Mouse (Mus musculus): ENCODE results near the gene Slc5a4b.

Gene Slc5a4b

DNA sequence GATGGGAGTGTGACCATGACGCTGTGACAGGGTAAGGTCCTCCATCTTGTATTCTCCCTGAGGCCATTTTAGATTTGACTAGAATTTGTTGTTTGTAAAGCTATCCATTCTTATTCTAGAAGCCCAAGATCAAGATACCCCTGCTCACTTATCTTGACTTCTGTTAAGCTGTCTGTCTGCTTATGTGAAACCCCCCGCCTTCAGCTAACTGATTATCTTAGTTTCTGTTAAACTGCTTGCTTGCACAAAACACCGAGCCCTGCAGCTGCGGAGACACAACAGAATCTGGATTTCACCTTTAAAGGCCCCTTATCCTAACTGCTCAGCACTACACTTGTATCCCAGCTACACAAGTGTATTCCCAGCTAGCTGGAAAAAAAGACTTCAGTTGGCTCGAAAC lies 73.8 kb downstream of the Slc5a4b start:
- no peak for DNase-seq (ENCODE audit: low spot score in 2 of 2)

DNA sequence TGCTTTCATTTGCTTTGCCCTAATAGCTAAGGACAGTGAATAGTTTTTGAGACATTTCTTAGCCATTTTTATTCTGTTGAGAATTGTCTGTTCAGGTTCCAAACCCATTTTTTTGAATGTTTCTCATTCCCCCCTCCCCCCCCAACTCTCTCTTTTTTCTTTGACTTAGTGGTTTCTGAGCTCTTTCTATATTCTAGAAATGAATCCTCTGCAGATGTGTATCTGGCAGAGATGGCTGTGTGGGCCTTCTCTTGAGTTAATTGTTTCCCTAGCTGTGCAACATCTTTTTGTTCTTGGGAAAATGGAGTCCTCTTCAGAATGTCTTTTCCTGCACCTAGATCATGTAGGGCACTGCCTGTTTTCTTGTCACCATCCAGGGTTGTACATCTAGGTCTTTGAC lies 75.5 kb downstream of the Slc5a4b start:
- no peak for DNase-seq (ENCODE audit: low spot score in 2 of 2)

DNA sequence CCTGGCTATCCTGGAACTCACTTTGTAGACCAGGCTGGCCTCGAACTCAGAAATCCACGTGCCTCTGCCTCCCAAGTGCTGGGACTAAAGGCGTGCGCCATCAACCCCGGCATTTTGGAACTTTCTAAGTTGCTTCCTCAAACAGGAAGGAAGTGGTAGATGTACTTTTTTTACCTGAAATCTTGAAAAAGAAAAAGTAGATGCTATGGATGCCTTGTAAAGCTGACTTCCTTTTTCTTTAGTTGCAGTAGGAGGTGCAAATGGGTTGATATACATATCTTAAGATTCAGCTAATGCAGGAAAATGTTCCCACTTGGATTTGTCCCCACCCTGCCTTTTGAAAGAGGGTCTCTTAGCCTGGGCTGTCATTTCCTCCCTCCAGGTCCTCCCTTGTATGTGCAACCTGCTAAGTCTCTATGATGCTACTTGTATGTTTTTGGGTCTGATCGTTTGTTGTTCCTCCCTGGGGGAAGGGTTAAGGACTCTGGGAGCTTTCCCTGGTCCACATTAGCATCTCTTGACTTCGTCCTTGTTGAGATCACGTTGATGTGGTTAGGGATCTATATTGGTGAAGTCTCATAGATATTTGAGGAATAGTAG lies 76.7 kb downstream of the Slc5a4b start:
- no peak for DNase-seq (ENCODE audit: low spot score in 2 of 2)

DNA sequence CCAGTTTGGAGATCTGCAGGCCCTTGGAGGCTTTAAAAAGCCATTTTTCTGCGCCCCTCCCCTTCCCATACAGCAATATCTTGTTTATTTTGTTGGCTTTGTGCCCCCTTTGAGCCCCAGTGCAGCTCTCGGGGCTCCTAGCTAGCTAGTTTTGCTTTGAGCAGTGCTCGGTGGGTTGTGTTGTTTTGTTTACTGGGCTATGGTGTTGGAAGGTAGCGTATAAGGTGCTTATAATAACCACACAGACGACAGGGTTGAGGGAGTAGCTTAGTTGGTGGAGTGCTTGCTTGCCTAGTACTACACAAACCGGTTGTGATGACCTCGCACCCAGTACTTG lies 77.7 kb downstream of the Slc5a4b start:
- DNase-seq (ENCODE audit: low spot score in 2 of 2): no peak

DNA sequence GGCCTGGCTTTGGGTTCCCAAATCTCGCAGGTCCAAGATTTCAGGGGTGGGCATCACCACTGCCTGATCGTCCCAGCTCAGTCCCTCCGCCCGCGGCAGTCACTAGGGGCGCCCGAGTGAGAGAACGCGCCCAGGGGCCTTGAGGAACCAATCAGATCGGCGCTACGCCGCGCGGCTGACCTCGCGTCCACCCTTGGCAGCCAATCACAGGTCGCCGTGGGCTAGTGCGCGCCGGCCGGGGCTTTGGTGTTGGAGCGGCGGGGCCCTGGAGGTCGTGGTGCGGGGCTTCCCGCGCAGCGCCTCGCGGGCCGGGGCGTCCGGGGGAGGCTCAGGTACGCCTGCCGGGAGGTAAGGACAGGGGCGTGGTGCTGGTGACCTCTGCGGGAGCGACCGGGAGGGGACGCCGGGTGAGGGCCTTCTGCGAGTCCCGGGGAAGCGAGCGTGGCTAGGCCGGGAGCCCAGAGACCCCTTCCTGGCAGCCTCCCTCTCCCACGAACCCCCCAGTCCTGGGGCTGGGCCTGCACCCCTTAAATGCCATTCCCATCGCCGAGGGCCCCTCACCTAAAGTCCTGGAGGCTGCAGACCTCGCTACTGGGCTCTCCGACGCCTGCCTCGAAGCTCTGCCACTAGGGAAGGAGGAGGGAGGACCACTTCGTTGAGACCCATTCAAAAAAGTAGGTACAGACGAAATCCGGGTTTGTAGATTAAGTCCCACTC lies 78.2 kb downstream of the Slc5a4b start, which contains the start of gene Zfp280b:
TSS of gene Zfp280b (plus strand) at position 249 of the 717 bp plus-strand sequence.
- peak; percentile 94 to 97 for DNase-seq (ENCODE audit: low spot score in 2 of 2)

DNA sequence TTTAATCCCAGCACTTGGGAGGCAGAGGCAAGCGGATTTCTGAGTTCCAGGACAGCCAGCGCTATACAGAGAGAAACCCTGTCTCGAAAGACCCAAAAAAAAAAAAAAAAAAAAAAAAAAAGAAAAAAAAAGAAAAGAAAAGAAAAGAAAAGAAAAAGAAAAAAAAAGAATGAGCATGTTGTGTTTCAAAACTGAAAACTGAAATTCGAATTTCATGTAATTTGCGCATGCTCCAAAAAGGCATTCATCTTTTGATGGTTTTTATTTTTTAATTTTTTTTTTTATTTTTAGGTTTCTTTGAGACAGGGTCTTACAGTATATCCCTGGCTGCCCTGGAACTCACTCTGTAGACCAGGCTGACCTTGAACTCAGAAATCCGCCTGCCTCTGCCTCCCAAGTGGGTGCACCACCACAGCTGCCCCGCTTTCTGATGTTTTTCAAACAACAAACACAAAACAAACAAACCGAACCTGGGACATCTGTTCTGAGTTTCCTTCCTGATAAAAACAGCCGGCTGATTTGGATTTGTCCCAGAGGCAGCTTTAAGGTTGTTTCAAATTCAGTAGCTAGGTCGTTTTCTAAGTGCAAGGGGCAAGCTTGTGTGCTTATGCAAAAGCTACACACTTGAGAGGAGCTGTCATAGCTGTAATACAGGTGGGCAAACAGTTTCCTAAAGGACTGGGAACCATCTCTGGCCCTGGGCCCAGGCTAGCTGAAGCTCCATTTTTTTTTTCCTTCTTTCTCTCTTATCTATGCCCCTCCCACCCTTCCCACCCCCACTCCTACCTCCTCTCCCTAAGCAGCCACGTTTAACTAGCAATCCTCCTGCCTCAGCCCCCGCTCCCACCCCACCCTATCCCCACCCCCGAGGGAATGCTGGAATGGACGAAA lies 79.0 kb downstream of the Slc5a4b start:
- DNase-seq (ENCODE audit: low spot score in 2 of 2): no peak

DNA sequence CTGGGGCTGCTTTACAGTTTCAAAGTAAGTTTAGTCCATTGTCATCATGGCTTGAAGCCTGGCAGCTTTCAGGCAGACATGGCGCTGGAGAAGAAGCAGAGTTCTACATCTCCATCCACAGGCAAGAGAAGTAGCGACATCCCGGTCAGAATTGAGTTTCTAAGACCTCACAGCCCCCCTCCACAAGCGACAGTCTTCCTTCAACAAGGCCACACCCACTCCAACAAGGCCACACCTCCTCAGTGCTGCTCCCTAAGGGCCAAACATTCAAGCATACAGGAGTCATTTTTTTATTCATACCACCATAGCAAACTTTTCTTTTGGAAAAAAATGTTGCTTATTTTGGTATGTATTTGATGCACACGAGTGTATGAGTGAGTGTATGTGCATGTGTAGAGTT lies 80.3 kb downstream of the Slc5a4b start:
- DNase-seq (ENCODE audit: low spot score in 2 of 2): no peak

DNA sequence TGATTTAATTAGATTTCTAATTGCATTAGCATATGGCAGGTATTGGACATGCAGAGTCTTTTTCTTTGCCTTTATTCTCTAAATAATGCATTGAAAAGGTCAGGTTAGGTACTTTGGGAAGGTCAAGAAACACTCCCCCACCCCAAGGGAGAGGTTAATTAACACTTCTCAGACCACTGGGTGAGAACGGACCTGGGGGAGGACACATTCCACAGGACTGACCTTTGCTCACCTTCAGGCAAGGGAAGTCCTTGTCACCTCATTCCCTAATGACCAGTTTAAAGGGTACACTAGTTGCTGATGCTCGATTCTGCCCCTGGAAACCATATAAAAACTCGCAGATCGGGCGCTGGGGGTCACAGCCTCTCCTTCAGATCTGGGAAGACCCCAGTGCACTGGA lies 81.5 kb downstream of the Slc5a4b start:
- no peak for DNase-seq (ENCODE audit: low spot score in 2 of 2)

DNA sequence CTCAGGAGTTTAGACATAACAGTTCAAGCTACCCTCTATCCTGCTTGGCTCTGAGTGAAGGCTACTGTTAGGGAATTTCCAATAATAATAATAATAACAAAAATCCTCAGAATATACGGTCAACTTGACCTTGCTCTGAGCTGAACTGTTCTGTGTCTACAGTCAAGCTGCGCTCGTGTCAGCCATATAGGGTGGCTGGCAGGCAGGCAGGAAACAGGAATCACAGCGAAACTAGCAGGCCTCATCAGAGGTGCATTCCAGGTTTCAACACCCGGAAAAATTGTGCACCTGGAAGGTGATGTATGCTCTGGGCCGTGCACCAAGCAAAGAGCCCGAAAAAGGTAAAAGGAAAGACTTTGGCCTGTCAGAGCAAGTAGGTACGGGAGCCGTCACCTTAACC lies 82.4 kb downstream of the Slc5a4b start:
- no peak for DNase-seq (ENCODE audit: low spot score in 2 of 2)

DNA sequence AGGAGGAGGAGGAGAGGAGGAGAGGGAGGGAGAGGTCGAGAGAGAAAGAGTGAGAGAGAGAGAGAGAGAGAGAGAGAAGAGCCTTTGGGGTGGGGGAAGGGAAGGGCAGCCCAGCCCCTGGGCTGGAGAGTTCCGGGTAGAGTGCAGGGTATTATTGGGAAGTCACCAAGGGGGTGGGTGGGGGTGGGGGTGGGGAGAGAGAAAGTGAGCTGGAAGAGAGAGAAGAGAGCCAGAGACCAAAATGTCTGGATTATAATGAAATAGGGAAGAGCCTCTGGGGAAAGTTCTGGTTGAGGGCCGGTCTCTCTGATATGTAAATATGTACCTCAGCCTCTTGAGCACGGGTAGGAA lies 82.8 kb downstream of the Slc5a4b start:
- DNase-seq (ENCODE audit: low spot score in 2 of 2): no peak

DNA sequence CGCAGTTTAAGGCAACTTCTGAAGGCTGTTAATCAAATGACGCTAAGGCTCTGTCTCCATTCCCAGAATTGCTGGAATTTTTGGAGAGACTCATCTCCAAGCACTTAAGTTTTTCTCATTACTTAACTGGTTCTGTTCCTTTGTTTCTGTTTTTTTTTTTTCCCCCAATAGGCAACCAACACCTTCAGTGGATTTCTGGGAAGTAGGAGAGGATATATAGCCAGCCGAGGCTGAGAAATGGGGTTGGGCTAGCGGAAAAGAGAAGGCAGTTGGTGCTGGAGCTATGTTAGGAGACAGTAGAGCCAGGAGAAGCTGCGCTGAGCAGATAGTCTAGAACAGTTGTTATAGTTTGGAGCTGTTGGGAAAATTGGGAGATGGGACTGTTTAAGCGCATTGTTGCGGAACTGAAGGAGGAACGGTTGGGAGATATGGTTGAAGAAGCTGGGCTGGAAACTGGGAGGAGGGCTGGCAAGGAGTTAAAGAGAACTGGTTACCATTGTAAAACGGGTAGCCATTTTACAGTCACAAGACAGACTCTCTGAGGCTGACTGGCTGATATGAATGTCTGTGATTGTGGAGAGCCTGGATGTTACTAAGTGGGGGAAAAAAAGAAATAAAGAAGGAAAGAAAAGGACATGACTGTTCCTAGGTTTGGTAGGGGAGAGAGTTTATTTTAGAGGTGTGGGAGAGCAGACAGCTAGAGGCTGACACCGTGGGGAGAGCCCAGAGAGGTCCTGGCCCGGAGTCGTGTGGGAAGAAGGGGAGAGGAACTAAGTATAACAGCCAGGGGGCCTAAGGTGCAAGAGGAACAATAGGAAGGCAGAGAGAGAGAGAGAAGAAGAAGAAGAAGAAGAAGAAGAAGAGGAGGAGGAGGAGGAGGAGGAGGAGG lies 83.4 kb downstream of the Slc5a4b start:
- no peak for DNase-seq (ENCODE audit: low spot score in 2 of 2)

DNA sequence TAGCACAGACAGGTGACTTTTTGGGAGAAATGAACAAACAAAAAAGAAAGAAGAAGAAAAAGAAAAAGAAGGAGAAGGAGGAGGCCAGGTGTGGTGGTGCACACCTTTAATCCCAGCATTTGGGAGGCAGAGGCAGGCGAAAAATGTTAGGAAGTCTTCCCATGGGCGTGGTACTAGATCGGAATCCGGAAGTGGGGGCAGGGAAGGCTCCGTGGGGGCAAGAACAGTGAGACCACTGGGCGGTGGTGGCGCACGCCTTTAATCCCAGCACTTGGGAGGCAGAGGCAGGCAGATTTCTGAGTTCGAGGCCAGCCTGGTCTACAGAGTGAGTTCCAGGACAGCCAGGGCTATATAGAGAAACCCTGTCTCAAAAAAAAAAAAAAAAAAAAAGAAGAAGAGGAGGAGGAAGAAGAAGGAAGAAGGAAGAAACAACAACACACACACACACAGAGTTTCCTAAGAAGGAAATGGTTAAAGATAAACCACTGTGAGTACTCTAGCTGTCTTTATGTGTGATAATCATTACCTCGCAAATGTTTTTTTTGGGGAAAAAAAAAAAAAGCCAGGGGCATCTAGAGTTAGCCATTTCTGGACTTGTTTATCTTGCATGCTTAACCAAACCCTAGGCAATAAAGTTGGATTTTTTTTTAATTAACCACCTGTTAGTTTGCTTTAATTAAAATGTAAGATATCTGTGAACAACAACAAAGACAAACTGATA lies 85.1 kb downstream of the Slc5a4b start:
- DNase-seq (ENCODE audit: low spot score in 2 of 2): no peak

DNA sequence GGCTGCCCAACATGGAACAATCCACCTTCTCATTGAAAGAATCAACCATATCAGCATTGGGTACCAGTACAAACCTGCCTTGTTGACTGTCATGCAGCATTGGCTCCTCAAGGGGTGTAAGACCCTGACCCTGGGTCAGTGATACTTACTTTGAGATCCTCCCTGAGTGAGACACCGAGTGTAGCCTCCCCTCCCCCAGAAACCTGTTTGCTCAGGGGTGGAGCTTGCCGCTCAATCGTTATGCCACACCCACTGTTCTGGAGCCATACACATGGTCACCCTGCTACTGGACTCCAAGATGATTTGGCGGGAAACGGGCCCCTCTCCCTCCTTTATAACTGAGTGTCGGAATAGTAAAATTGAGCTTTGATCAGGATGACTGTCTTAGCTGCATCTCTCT lies 86.8 kb downstream of the Slc5a4b start:
- DNase-seq (ENCODE audit: low spot score in 2 of 2): no peak

DNA sequence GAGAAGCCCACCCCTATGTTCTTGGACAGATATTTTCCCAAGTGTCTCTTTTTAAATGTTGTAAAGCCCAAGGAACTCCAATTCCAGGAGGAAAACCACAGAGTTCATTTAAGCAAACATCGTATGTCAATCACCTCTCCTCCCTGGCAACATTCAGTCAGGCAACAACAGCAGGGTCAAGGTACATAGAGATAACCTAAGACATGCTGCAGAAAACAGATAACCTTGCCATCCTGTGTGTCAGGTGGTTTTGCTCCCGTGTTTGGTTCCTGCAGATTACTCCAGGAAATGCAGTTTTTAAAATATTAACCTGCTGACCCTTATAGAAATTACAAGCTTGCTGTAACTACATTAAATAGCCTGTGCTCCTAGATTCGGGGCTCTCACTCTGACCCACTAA lies 89.0 kb downstream of the Slc5a4b start:
- DNase-seq (ENCODE audit: low spot score in 2 of 2): no peak

DNA sequence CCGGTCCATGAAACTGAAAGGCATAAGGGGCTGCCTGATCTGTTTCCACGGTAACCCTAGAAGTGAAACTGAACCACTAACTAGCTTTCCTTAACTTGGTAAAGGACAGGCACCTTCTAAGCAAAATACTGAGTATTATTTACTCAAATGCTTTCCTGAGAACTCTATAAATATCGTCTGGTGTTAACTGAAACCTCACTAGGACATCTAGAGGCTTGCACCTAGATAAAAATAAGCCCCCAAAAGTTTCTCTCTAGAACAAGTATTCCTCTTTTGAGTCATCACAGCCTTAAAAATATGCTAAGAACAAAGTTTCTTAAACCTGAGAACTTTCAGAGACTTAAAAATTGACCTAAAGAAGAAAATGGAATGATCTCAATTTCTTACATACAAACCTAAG lies 93.9 kb downstream of the Slc5a4b start:
- DNase-seq (ENCODE audit: low spot score in 2 of 2): no peak

DNA sequence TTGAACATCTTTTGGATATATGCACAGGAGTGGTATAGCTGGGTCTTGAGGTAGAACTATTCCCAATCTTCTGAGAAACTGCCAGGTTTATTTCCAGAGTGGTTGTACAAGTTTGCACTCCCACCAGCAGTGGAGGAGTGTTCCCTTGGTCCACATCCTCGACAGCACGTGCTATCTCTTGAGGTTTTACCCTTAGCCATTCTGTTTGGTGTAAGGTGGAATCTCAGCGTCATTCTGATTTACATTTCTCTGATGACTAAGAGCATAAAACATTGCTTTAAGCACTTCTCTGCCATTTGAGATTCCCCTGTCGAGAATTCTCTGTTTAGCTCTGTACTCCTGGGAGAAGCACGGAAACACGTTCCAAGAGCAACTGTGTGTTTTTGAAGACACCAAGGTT lies 97.8 kb downstream of the Slc5a4b start:
- DNase-seq (ENCODE audit: low spot score in 2 of 2): no peak

DNA sequence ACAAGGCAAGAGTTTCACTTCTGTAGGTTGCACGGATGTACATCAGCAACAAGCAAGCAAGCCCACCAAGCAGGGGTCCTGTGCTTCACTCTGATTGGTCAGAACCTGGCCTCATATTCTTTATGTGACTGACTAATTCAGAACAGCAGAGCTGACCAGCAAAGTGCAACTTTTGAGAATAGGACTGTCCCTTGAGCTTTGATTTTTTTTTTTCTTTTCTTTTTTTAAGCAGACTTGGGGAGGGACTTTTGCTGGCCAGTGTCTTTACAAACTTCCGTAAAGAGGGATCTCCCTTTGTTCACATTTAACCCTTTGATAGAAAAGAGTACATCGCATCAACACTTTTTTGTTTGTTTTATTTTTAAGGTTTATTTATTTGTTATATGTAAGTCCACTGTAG lies 100.9 kb downstream of the Slc5a4b start:
- no peak for DNase-seq (ENCODE audit: low spot score in 2 of 2)
